Mouse (Mus musculus) neural tube, embryonic 10.5 days (tissue): ENCODE results near the gene Socs5.
"Not testable (repeated sequence)": the region's sequence is repeated elsewhere in the genome, so short reads cannot be mapped to it uniquely, and the experiment has no call there.

ENCODE experiments used
- DNase-seq: peaks from one replicate; pipeline ENCODE4 v3.0.0-alpha.2; 2017; ENCODE audit warnings: low spot score; ENCODE audit errors: extremely low spot score

Gene Socs5

GRCm38 (mm10) chr17:87107623-87108221 lies at the start of gene Socs5:
Gene Socs5 (plus strand): TSS chr17:87107679.
- no peak for DNase-seq

- DNase-seq = no peak
Measured at GRCm38 (mm10) chr17:87062639-87063038, 44.8 kb upstream of the Socs5 start.

GRCm38 (mm10) chr17:87063461-87063860 lies 44.0 kb upstream of the Socs5 start:
- DNase-seq = no peak

- no peak for DNase-seq
Measured at GRCm38 (mm10) chr17:87063969-87064368, 43.5 kb upstream of the Socs5 start.

GRCm38 (mm10) chr17:87068997-87069396 lies 38.5 kb upstream of the Socs5 start:
- DNase-seq = no peak

GRCm38 (mm10) chr17:87072183-87072582 lies 35.3 kb upstream of the Socs5 start:
- DNase-seq = not testable (repeated sequence)

GRCm38 (mm10) chr17:87072766-87073440 lies 34.6 kb upstream of the Socs5 start:
- no peak for DNase-seq

GRCm38 (mm10) chr17:87073470-87073869 lies 34.0 kb upstream of the Socs5 start:
- DNase-seq = no peak

GRCm38 (mm10) chr17:87078217-87078616 lies 29.3 kb upstream of the Socs5 start:
- not testable (repeated sequence) for DNase-seq

GRCm38 (mm10) chr17:87080724-87081123 lies 26.8 kb upstream of the Socs5 start:
- DNase-seq = no peak

GRCm38 (mm10) chr17:87082547-87082946 lies 24.9 kb upstream of the Socs5 start:
- DNase-seq = no peak

GRCm38 (mm10) chr17:87083671-87084070 lies 23.8 kb upstream of the Socs5 start:
- no peak for DNase-seq

GRCm38 (mm10) chr17:87085726-87086125 lies 21.8 kb upstream of the Socs5 start:
- no peak for DNase-seq

GRCm38 (mm10) chr17:87089296-87089695 lies 18.2 kb upstream of the Socs5 start:
- no peak for DNase-seq

GRCm38 (mm10) chr17:87093061-87093460 lies 14.4 kb upstream of the Socs5 start:
- DNase-seq = no peak

GRCm38 (mm10) chr17:87096951-87097350 lies 10.5 kb upstream of the Socs5 start:
- no peak for DNase-seq

GRCm38 (mm10) chr17:87097576-87097975 lies 9.9 kb upstream of the Socs5 start:
- no peak for DNase-seq

- DNase-seq = no peak
Measured at GRCm38 (mm10) chr17:87100947-87101346, 6.5 kb upstream of the Socs5 start.

GRCm38 (mm10) chr17:87102636-87103035 lies 4.8 kb upstream of the Socs5 start:
- no peak for DNase-seq

GRCm38 (mm10) chr17:87103060-87103459 lies 4.4 kb upstream of the Socs5 start:
- DNase-seq = no peak

- no peak for DNase-seq
Measured at GRCm38 (mm10) chr17:87104276-87104675, 3.2 kb upstream of the Socs5 start.

- no peak for DNase-seq
Measured at GRCm38 (mm10) chr17:87105941-87106340, 1.5 kb upstream of the Socs5 start.
